Mouse (Mus musculus) adrenal gland, adult 2 months (tissue): ENCODE results near the gene Nudt4. TPM values are rescaled to one million over a fixed set of nuclear protein-coding genes. Genes with fewer than 3 reads are reported as not detected.
A peak's percentile ranks its signal among the peaks of the same experiment; 100 is the strongest.
"Not testable (repeated sequence)": the region's sequence is repeated elsewhere in the genome, so short reads cannot be mapped to it uniquely, and the experiment has no call there.

Experiments
- DNase-seq: peaks from one replicate; pipeline ENCODE4 v3.0.0; 2021
- polyA plus RNA-seq: library from polyadenylated mRNA; depleted of rRNA; stranded (reverse); fragments of >200 nt; gene quantifications from 2 replicates; pipeline ENCODE4 v1.2.3, GENCODE M21; 2012
- total RNA-seq, 2 experiments: library from RNA; stranded (reverse); gene quantifications; 2 replicates each; pipeline ENCODE4 v1.2.3; 2021

Gene Nudt4
- total and polyA plus RNA-seq, 3 experiments = 67.5 to 159 (median 136) TPM

GRCm38 (mm10) chr10:95567550-95567949, 3.6 kb upstream of the Nudt4 start:
- DNase-seq = no peak

DNA sequence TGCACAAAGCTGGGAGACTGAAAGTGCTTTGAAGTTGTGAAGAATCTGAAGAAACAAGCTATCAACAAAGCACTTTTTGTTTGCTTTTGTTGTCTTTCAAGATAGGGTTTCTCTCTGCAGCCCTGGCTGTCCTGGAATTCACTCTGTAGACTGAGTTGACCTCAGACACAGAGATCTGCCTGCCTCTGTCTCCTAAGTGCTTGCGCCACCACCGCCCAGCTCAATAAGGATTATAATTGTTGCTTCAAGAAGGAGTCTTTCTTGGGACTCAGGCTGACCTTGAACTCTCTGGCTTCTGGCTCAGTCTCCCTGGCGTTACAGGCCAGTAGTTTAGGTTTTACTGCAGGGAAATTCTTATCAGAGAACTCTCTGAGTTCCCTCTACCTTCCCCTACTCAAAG, 2.8 kb upstream of the Nudt4 start:
- no peak for DNase-seq

- DNase-seq = no peak
These were observed 1.4 kb upstream of the Nudt4 start for GRCm38 (mm10) chr10:95565156-95565854.

- DNase-seq = peak; percentile 81
These were observed 796 bp downstream of the Nudt4 start for GRCm38 (mm10) chr10:95562859-95563841.

DNA sequence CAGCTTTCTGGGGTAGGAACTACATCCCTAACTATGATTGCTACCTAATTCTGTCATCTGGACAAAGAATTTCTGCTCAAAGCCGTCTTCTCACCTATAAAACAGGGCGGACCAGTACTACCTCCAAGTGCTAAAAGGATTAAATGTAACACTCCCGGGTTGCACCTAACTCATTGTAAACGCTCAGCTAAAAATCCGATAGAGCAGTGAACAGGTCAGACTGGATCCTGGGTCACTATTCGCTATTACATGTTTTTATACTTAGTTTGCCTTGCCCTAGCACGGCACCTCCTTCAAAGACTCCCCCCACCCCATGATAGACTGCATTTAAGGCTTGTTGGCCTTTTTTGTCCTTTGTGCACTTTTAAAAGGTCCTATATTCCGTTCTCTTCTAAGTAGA, 1.6 kb downstream of the Nudt4 start:
- peak; percentile 34 for DNase-seq

- DNase-seq = no peak
These were observed 2.3 kb downstream of the Nudt4 start for GRCm38 (mm10) chr10:95561616-95562015.

DNA sequence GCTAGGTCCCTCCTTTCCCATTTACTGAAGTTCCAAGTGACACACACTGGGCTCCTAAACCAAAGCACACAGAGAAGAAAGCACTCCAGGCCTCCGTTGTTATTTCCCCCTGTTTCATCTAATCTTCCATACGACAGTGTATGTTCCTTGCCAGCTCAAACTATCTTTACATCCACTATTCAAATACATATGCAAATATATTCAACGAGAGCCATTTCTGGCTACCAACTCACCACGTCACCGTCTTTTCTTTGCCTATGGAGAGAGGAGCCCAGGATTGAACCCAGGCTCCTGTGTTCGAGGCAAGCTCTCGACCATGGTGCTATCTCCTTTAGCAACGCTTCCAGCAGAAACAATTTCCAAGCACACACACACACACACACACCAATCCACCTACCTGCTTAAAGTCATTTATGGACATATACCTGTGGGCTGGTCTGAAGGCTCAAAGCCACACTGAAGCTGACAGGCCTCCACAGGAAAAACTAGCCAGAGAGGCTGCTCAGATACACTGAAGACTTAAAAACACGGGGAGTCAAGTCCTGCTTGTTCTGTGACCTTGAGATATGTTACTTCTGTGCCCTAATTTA, 3.5 kb downstream of the Nudt4 start:
- no peak for DNase-seq

DNA sequence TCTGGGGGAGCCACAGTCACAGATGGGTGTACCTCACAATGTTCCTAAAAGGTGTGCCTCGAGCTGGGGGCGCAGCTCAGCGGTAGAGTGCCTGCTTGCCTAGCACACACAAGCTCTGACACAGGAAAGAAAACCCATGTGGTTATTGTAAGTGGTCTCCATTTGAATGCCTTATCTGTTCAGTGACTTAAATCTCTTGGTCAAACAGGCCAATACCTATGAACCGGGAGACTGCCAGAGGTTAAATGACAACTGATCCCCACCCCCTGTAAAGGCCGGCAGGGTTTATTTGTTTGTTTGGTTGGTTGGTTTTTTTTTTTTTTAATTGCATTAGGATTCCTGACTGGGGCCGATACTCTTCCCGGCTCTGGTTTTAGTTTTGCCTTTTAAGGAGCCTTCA, 4.5 kb downstream of the Nudt4 start:
- no peak for DNase-seq

GRCm38 (mm10) chr10:95557337-95557828, 6.6 kb downstream of the Nudt4 start:
- DNase-seq = no peak

DNA sequence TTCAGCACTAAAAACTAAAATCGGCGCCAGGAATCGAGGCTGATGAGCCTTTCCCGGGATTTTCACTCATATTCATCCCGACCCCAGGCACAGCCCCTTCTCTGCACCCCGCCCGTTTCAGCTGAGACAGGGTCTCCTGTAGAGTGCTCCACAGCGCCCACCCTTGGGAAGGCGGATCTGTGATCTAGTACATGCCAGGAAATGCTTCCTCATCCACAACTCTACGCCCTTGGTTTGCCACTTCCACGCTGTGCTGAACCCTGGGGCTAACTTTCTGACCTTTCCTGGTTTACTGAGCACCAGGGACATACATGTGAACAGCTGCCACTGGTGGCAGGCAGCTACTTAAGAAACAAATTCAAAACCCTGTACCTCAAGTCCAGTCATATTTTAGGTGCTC, 8.1 kb downstream of the Nudt4 start:
- no peak for DNase-seq

- DNase-seq = no peak
These were observed 11.6 kb downstream of the Nudt4 start for GRCm38 (mm10) chr10:95552326-95552725.

GRCm38 (mm10) chr10:95551752-95552151, 12.2 kb downstream of the Nudt4 start:
- no peak for DNase-seq

DNA sequence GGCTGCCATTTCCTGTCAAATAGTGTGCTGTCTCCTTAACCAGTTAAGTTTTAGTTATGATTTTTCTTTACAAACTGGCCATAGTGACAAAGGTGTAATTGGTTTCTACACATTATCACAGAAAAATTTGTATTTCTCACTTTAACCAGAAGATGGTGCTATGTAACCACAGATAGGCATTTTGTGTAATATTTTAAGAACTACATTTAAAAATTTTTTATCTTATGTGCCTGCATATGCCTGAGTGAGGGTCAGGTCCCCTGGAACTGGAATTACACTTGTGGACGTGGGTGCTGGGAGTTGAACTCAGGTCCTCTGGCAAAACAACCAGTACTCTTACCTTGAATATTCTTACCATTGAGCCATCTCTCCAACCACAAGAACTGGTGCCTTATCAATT, 13.4 kb downstream of the Nudt4 start:
- DNase-seq = no peak

DNA sequence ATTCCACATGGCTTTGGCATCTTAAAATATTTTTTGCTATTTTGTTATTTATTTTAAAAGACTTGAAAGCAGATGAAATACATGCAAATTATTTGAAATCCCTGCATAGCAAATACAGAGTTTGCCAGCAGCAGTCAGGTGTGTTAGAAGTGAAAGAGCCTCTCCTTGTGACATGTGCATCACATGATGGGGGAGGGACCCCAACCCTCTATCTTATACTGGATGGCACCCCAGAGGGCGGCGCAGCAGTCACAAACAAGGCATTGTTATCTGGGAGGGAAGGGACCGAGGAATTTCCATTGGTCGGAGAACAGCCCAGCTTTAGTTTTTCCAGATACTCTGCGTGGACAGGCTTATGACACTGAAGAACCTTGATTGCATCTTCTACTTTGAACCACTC, 14.9 kb downstream of the Nudt4 start:
- not testable (repeated sequence) for DNase-seq

GRCm38 (mm10) chr10:95548154-95548826, 15.7 kb downstream of the Nudt4 start:
- DNase-seq = no peak

GRCm38 (mm10) chr10:95546178-95546577, 17.8 kb downstream of the Nudt4 start:
- no peak for DNase-seq

DNA sequence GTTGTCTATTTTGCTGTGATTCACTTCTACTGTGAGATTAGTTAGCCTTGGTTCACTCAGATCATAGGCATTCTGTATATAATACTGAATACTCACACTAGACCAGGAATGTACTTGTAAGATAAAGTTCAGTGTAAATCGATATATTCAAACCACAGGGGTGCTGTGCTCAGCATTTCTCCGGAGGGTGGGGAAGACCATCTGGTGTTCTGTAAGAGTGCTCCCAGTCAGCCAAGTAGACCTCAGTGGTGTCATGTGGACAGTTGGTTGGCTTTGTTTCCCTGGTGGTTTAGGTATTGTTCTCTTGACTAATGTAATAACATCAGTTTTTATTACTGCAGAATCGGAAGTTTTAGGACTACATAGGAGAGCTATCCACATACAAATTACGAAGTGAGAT, 18.9 kb downstream of the Nudt4 start:
- DNase-seq = no peak

- DNase-seq = no peak
These were observed 19.3 kb downstream of the Nudt4 start for GRCm38 (mm10) chr10:95544651-95545050.

GRCm38 (mm10) chr10:95544004-95544403, 19.9 kb downstream of the Nudt4 start:
- DNase-seq = no peak

DNA sequence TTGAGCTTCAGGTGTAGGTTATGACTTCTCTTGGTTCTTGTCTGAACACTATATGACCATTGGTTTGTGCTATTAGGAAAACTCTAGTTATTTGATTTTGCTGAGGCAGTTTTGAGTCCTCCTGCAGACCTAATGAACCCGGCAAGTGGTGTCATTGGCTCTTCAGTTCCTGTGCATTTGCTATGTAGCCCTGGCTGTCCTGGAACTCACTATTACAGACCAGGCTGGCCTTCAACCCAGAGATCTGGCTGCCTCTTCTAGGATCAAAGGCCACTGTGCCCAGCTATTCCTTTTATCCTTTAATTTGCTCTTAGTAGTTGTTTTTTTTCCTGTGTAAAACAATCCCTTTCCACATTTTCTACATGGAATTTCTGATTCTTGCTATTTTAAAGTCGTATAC, 20.6 kb downstream of the Nudt4 start:
- no peak for DNase-seq

- no peak for DNase-seq
These were observed 21.0 kb downstream of the Nudt4 start for GRCm38 (mm10) chr10:95542916-95543315.

DNA sequence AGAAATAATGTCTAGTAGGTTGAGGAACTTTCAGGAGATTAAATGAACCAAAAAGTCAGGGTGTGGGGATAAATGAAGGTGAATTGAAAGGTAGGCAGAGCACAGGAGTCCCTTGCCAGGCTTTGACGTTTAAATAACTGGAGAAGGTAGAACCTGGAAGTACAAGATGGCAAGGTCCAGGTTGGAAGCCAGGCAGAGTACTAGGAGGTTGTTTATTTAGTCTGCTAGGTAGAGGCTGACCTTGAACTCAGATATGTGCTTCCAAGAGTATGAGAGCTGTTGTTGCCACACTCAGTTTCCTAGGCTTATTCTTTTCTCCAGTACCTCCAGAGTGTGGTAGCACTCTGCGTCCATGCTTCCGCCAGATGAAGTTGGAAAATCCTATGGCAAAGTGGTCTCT, 24.1 kb downstream of the Nudt4 start:
- DNase-seq = no peak
